Mouse (Mus musculus): ENCODE results near the gene Arih1. TPM values are rescaled to one million over a fixed set of nuclear protein-coding genes. Genes with fewer than 3 reads are reported as not detected.

Gene Arih1
- polyA plus RNA-seq, 1 experiment from 2014 or later, result 24.0 TPM

- no peaks in the 10 kb centered on the region for H3K4me1 ChIP-seq
- H3K9ac ChIP-seq (replicated peaks), result no peak overlapping the region
- no peak for ATAC-seq (ENCODE audit: low FRiP score, low read depth)
Measured at GRCm38 (mm10) chr9:59508146-59508545, 21.7 kb upstream of the Arih1 start.

GRCm38 (mm10) chr9:59487331-59487730 lies 913 bp upstream of the Arih1 start:
- no peak for ATAC-seq (ENCODE audit: low FRiP score, low read depth)
- Histone ChIP-seq H3K27me3 (no peaks in the 10 kb centered on the region), H3K9ac (replicated peaks) (peak overlapping the region; percentile 99; the same call in 1 of the 2 replicates), H3K4me1 (peaks cover 8% of the 10 kb centered on the region), H3K36me3 (no peaks in the 10 kb centered on the region), H3K27ac (replicated peaks) (peak overlapping the region; percentile 100; the same call in 1 of the 2 replicates), H3K4me2 (replicated peaks) (peak overlapping the region; percentile 84), H3K4me3 (peak overlapping the region; percentile 99), H3K9me3 (no peaks in the 10 kb centered on the region)

More at GRCm38 (mm10) chr9:59508146-59508545, 21.7 kb upstream of the Arih1 start:
- 72% methylated on average over 1 of the region's 1 CpGs for WGBS
- H3K27me3 ChIP-seq, result no peaks in the 10 kb centered on the region
- no peak overlapping the region for H3K27ac ChIP-seq (replicated peaks)
- H3K4me2 ChIP-seq (replicated peaks), result no peak overlapping the region
- no peaks in the 10 kb centered on the region for H3K36me3 ChIP-seq
- no peaks in the 10 kb centered on the region for H3K9me3 ChIP-seq
- no peak overlapping the region for H3K4me3 ChIP-seq

DNA sequence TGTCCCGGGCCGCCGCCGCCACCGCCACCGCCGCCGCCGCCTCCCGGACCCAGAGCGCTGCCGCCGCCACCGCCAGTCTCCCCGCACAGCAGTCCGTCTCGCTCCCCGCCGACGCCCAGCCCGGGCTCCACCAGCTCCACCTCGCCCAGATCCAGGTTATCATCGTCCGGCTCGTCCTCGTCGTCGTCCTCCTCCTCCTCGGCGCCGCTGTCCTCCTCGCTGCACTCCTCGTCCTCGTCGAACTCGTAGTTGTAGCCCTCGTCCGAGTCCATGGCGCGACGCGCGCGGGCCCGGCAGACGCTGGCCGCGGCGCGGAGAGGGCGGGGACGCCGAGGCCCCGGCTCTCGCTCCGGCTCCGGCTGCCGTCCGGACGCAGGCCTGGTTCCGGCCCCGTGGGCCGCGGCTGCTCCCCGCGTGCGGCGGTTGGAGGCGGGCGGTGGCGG lies 321 bp downstream of the Arih1 start:
- Histone ChIP-seq H3K4me1 (peaks cover 8% of the 10 kb centered on the region), H3K27me3 (no peaks in the 10 kb centered on the region), H3K4me2 (replicated peaks) (peak overlapping the region; percentile 84), H3K27ac (replicated peaks) (peak overlapping the region; percentile 100), H3K9me3 (no peaks in the 10 kb centered on the region), H3K4me3 (peak overlapping the region; percentile 99), H3K9ac (replicated peaks) (peak overlapping the region; percentile 99), H3K36me3 (no peaks in the 10 kb centered on the region)
- ATAC-seq (ENCODE audit: low FRiP score, low read depth), result peak; percentile 73
- under 1% methylated on average over 49 of the region's 71 CpGs for WGBS

- WGBS, result under 1% methylated on average over 34 of the region's 34 CpGs
- peak overlapping the region; percentile 100 for H3K27ac ChIP-seq (replicated peaks)
Measured at GRCm38 (mm10) chr9:59485511-59486075, 825 bp downstream of the Arih1 start.

DNA sequence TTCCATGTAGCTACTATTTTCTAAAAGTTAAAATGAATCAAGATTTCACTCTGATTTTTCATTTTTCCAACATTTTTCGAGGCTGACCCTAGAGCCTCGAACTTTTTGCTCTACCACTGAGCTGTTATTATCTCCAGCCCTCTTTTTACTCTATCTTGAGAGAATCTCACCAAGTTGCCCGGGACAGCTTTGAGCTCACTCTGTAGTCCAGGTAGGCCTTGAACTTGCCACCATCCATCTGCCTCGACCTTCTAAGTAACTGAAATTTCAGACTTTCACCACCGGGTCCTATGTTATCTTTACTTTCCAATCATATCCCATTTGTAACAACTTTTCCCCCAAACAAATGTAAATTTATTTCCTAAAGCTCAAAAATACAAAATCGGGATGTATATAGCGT lies 1.7 kb downstream of the Arih1 start:
- Histone ChIP-seq H3K9ac (replicated peaks) (peak overlapping the region; percentile 99), H3K27ac (replicated peaks) (no peak overlapping the region), H3K4me1 (peaks cover 10% of the 10 kb centered on the region), H3K36me3 (no peaks in the 10 kb centered on the region), H3K27me3 (no peaks in the 10 kb centered on the region), H3K4me2 (replicated peaks) (peak overlapping the region; percentile 84), H3K4me3 (peak overlapping the region; percentile 99), H3K9me3 (no peaks in the 10 kb centered on the region)
- no peak for ATAC-seq (ENCODE audit: low FRiP score, low read depth)
- WGBS, result 21% methylated on average over 7 of the region's 7 CpGs

More at GRCm38 (mm10) chr9:59485511-59486075, 825 bp downstream of the Arih1 start:
- H3K27me3 ChIP-seq, result no peaks in the 10 kb centered on the region
- peak overlapping the region; percentile 84 for H3K4me2 ChIP-seq (replicated peaks)
- no peaks in the 10 kb centered on the region for H3K9me3 ChIP-seq
- peak overlapping the region; percentile 99 for H3K9ac ChIP-seq (replicated peaks)
- H3K4me3 ChIP-seq, result peak overlapping the region; percentile 99
- peaks cover 8% of the 10 kb centered on the region for H3K4me1 ChIP-seq
- no peaks in the 10 kb centered on the region for H3K36me3 ChIP-seq
- ATAC-seq (ENCODE audit: low FRiP score, low read depth), result peak; percentile 42

GRCm38 (mm10) chr9:59482419-59482818 lies 4.0 kb downstream of the Arih1 start:
- no peak for ATAC-seq (ENCODE audit: low FRiP score, low read depth)
- WGBS, result 14% methylated on average over 1 of the region's 1 CpGs
- no peak overlapping the region for H3K4me3 ChIP-seq
- H3K9ac ChIP-seq (replicated peaks), result no peak overlapping the region
- no peaks in the 10 kb centered on the region for H3K27me3 ChIP-seq
- peaks cover 12% of the 10 kb centered on the region for H3K4me1 ChIP-seq
- no peaks in the 10 kb centered on the region for H3K9me3 ChIP-seq
- H3K4me2 ChIP-seq (replicated peaks), result 0 out of 2 replicates have a peak overlapping the region, but pooled peaks have one; percentile 4
- H3K36me3 ChIP-seq, result no peaks in the 10 kb centered on the region
- H3K27ac ChIP-seq (replicated peaks), result no peak overlapping the region

GRCm38 (mm10) chr9:59476617-59477016 lies 9.8 kb downstream of the Arih1 start:
- H3K4me3 ChIP-seq, result no peak overlapping the region
- H3K27me3 ChIP-seq, result no peaks in the 10 kb centered on the region
- no peak for ATAC-seq (ENCODE audit: low FRiP score, low read depth)
- WGBS, result 95% methylated on average over 2 of the region's 2 CpGs
- H3K4me2 ChIP-seq (replicated peaks), result no peak overlapping the region
- peaks cover 5% of the 10 kb centered on the region; the same call in 1 of the 2 replicates for H3K36me3 ChIP-seq
- no peaks in the 10 kb centered on the region for H3K9me3 ChIP-seq
- no peak overlapping the region for H3K27ac ChIP-seq (replicated peaks)
- peaks cover 5% of the 10 kb centered on the region; the same call in 1 of the 2 replicates for H3K4me1 ChIP-seq
- H3K9ac ChIP-seq (replicated peaks), result no peak overlapping the region

GRCm38 (mm10) chr9:59474838-59475237 lies 11.6 kb downstream of the Arih1 start:
- ATAC-seq (ENCODE audit: low FRiP score, low read depth), result no peak
- Histone ChIP-seq H3K9ac (replicated peaks) (no peak overlapping the region), H3K4me2 (replicated peaks) (no peak overlapping the region), H3K36me3 (peaks cover 8% of the 10 kb centered on the region; the same call in 1 of the 2 replicates), H3K4me1 (0 out of 2 replicates have a peak, but pooled peaks cover 3% of the 10 kb centered on the region), H3K4me3 (no peak overlapping the region), H3K9me3 (no peaks in the 10 kb centered on the region), H3K27ac (replicated peaks) (no peak overlapping the region), H3K27me3 (no peaks in the 10 kb centered on the region)
- WGBS, result 90% methylated on average over 1 of the region's 1 CpGs

DNA sequence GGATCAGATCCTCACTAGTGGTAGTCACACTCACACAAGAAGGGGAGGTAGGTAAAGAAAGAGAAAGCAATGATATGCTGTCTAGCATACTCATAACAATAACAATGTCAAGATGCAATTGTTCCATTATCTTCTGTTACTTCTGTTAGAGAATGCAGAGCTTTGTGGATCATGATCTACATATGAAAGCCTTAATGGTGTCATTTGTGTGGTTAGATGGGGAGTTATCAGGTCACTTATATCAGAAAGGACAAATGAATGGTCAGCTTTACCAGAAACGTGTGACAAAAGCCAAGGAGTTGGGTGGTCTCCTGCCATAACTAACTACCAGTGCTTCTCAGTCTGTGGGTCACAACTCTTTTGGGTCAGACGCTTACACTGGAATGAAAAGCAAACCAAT lies 13.2 kb downstream of the Arih1 start:
- Histone ChIP-seq H3K4me2 (replicated peaks) (no peak overlapping the region), H3K36me3 (peaks cover 8% of the 10 kb centered on the region; the same call in 1 of the 2 replicates), H3K9ac (replicated peaks) (no peak overlapping the region), H3K27me3 (no peaks in the 10 kb centered on the region), H3K4me3 (no peak overlapping the region), H3K9me3 (no peaks in the 10 kb centered on the region), H3K4me1 (no peaks in the 10 kb centered on the region), H3K27ac (replicated peaks) (no peak overlapping the region)
- no peak for ATAC-seq (ENCODE audit: low FRiP score, low read depth)
- 74% methylated on average over 2 of the region's 2 CpGs for WGBS

- Histone ChIP-seq H3K9me3 (no peaks in the 10 kb centered on the region), H3K4me2 (replicated peaks) (no peak overlapping the region), H3K27ac (replicated peaks) (no peak overlapping the region), H3K4me1 (no peaks in the 10 kb centered on the region), H3K36me3 (peaks cover 8% of the 10 kb centered on the region; the same call in 1 of the 2 replicates), H3K9ac (replicated peaks) (no peak overlapping the region), H3K27me3 (no peaks in the 10 kb centered on the region), H3K4me3 (no peak overlapping the region)
- 88% methylated on average over 1 of the region's 1 CpGs for WGBS
- ATAC-seq (ENCODE audit: low FRiP score, low read depth), result no peak
Measured at GRCm38 (mm10) chr9:59469446-59469845, 17.0 kb downstream of the Arih1 start.

- 97% methylated on average over 1 of the region's 1 CpGs for WGBS
- no peaks in the 10 kb centered on the region for H3K36me3 ChIP-seq
- no peaks in the 10 kb centered on the region for H3K9me3 ChIP-seq
- H3K4me1 ChIP-seq, result no peaks in the 10 kb centered on the region
- no peak for ATAC-seq (ENCODE audit: low FRiP score, low read depth)
- H3K4me3 ChIP-seq, result no peak overlapping the region
- no peak overlapping the region for H3K4me2 ChIP-seq (replicated peaks)
- no peak overlapping the region for H3K27ac ChIP-seq (replicated peaks)
- no peak overlapping the region for H3K9ac ChIP-seq (replicated peaks)
- H3K27me3 ChIP-seq, result no peaks in the 10 kb centered on the region
Measured at GRCm38 (mm10) chr9:59464293-59464692, 22.1 kb downstream of the Arih1 start.

DNA sequence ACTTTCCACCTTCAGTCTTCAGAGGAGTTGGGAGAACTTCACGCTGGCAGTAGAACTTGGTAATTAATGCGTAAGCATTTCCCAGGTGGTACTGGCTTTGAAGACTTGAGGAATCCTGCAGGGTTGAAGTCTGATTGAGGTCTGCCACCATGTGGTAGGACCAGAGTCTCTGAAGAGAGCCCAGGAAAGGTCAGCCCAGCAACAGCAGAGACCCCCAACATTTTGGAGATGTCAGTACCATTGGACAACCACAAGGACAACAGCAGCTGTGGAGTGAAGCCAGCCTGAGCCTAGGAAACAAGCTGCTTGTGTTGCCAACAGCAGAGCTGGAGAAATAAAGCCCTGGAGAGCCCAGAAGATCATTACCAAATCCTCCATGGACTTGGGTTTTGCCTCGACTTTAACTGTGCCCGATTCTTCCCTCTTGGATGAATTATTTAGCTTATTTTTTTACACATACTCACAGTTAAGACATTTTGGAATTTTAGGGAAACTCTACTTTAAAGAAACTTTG lies 27.4 kb downstream of the Arih1 start:
- H3K4me1 ChIP-seq, result no peaks in the 10 kb centered on the region
- no peak overlapping the region for H3K4me2 ChIP-seq (replicated peaks)
- WGBS, result 74% methylated on average over 4 of the region's 4 CpGs
- no peak overlapping the region for H3K4me3 ChIP-seq
- no peak overlapping the region for H3K9ac ChIP-seq (replicated peaks)
- H3K27me3 ChIP-seq, result no peaks in the 10 kb centered on the region
- H3K36me3 ChIP-seq, result peaks cover 4% of the 10 kb centered on the region; the same call in 1 of the 2 replicates
- no peak for ATAC-seq (ENCODE audit: low FRiP score, low read depth)
- no peak overlapping the region for H3K27ac ChIP-seq (replicated peaks)
- no peaks in the 10 kb centered on the region for H3K9me3 ChIP-seq

Data from midbrain, embryonic 12.5 days (tissue).